Mouse (Mus musculus) CD4-positive, CD25-positive, alpha-beta regulatory T cell, adult 4 months (primary cell): ENCODE measurements around the gene H2al1g. TPM values are rescaled to one million over a fixed set of nuclear protein-coding genes. Genes with fewer than 3 reads are reported as not detected.

ENCODE experiments used
- polyA plus RNA-seq, 2 experiments: library from polyadenylated mRNA; unstranded; fragments of 100-300 nt; shearing (Covaris generic); gene quantifications; one replicate each; pipeline ENCODE4 v1.2.1; 2017

H2al1g gene
- polyA plus RNA-seq, 2 experiments from 2014 or later: not detected

Other genes with a start within 250 kb of the H2al1g start
- gene H2al1a, start 19.0 kb upstream of the H2al1g start, polyA plus RNA-seq: not detected
- not detected for gene H2al1b, start 15.8 kb upstream of the H2al1g start, polyA plus RNA-seq
- gene H2al1c, start 12.6 kb upstream of the H2al1g start, polyA plus RNA-seq: not detected
- not detected for gene H2al1d, start 9.4 kb upstream of the H2al1g start, polyA plus RNA-seq
- gene H2al1e, start 6.3 kb upstream of the H2al1g start, polyA plus RNA-seq: not detected
- not detected for gene H2al1f, start 3.1 kb upstream of the H2al1g start, polyA plus RNA-seq
- not detected for gene H2al1h, start 3.2 kb downstream of the H2al1g start, polyA plus RNA-seq
- gene H2al1i, start 6.4 kb downstream of the H2al1g start, polyA plus RNA-seq: not detected
- gene H2al1j, start 9.6 kb downstream of the H2al1g start, polyA plus RNA-seq: not detected